Mouse (Mus musculus) neural tube, embryonic 15.5 days (tissue): Measurements from ENCODE around the gene Myo1e. TPM values are rescaled to one million over a fixed set of nuclear protein-coding genes. Genes with fewer than 3 reads are reported as not detected.

Experiments used
- ATAC-seq: fragments of 200-750 bp; cut with Nextera tagmentation; 2 replicates; pipeline ENCODE4 v1.8.0; 2017; ENCODE audit warnings: mild to moderate bottlenecking, moderate TSS enrichment, moderate library complexity; ENCODE audit not compliant: low FRiP score
- H3K27ac ChIP-seq: fragments of 300-500 bp; sonication (generic); replicated peaks from 2 replicates; pipeline ENCODE4 v1.5.1; 2015; ENCODE audit warnings: mild to moderate bottlenecking, inconsistent platforms
- H3K27me3 ChIP-seq: fragments of 300-500 bp; sonication (generic); replicated peaks from 2 replicates; pipeline ENCODE4 v1.6.1; 2015; ENCODE audit warnings: inconsistent platforms
- H3K36me3 ChIP-seq: fragments of 300-500 bp; sonication (generic); 2 replicates; pipeline ENCODE4 v1.6.1; 2015; ENCODE audit warnings: inconsistent platforms
- H3K4me1 ChIP-seq: fragments of 300-500 bp; sonication (generic); 2 replicates; pipeline ENCODE4 v1.6.1; 2015; ENCODE audit warnings: inconsistent platforms
- H3K4me2 ChIP-seq: fragments of 300-500 bp; sonication (generic); 2 replicates; pipeline ENCODE4 v1.6.1; 2015; ENCODE audit warnings: inconsistent platforms, mild to moderate bottlenecking, moderate library complexity
- H3K4me3 ChIP-seq: fragments of 300-500 bp; sonication (generic); replicated peaks from 2 replicates; pipeline ENCODE4 v1.5.1; 2015; ENCODE audit warnings: mild to moderate bottlenecking, inconsistent platforms
- H3K9ac ChIP-seq: fragments of 300-500 bp; sonication (generic); replicated peaks from 2 replicates; pipeline ENCODE4 v1.6.1; 2015; ENCODE audit warnings: mild to moderate bottlenecking, inconsistent platforms
- H3K9me3 ChIP-seq: fragments of 300-500 bp; sonication (generic); replicated peaks from 2 replicates; pipeline ENCODE4 v1.6.1; 2016; ENCODE audit warnings: inconsistent platforms
- WGBS: fragments of 180-500 bp; shearing (Covaris S2); methylation state at CpG from one replicate; pipeline ENCODE4 v1.1.7; 2015; ENCODE audit warnings: mixed read lengths; 5-methylcytosine and 5-hydroxymethylcytosine counted together
- polyA plus RNA-seq: library from polyadenylated mRNA; unstranded; fragments of >200 nt; fragmentation: Nextera tagmentation; extraction: Ambion mirVana; gene quantifications from 2 replicates; pipeline ENCODE4 v1.2.1, GENCODE M21; 2015

The Myo1e gene
- polyA plus RNA-seq, 1 experiment from 2014 or later = 5.3 TPM

GRCm38 (mm10) chr9:70226359-70226758 lies 19.2 kb downstream of the Myo1e start:
- Histone ChIP-seq H3K4me3 (no peak overlapping the region), H3K4me1 (no peaks in the 10 kb centered on the region), H3K36me3 (no peaks in the 10 kb centered on the region), H3K27me3 (no peaks in the 10 kb centered on the region), H3K4me2 (no peak overlapping the region), H3K9me3 (no peaks in the 10 kb centered on the region), H3K9ac (no peak overlapping the region), H3K27ac (no peak overlapping the region)
- WGBS = 96% methylated on average over 4 of the region's 4 CpGs
- ATAC-seq = no peak

GRCm38 (mm10) chr9:70229823-70230222 lies 22.7 kb downstream of the Myo1e start:
- no peak overlapping the region for H3K27ac ChIP-seq
- H3K4me3 ChIP-seq = no peak overlapping the region
- WGBS = 77% methylated on average over 8 of the region's 8 CpGs
- no peaks in the 10 kb centered on the region for H3K9me3 ChIP-seq
- H3K27me3 ChIP-seq = no peaks in the 10 kb centered on the region
- no peak overlapping the region for H3K4me2 ChIP-seq
- H3K36me3 ChIP-seq = no peaks in the 10 kb centered on the region
- no peaks in the 10 kb centered on the region for H3K4me1 ChIP-seq
- no peak for ATAC-seq
- H3K9ac ChIP-seq = no peak overlapping the region

GRCm38 (mm10) chr9:70232044-70233010 lies 25.2 kb downstream of the Myo1e start:
- WGBS = 88% methylated on average over 10 of the region's 10 CpGs

GRCm38 (mm10) chr9:70237136-70237535 lies 30.0 kb downstream of the Myo1e start:
- no peaks in the 10 kb centered on the region for H3K36me3 ChIP-seq
- H3K27me3 ChIP-seq = no peaks in the 10 kb centered on the region
- no peaks in the 10 kb centered on the region for H3K9me3 ChIP-seq
- no peak for ATAC-seq
- no peak overlapping the region for H3K4me2 ChIP-seq
- 88% methylated on average over 3 of the region's 3 CpGs for WGBS
- H3K4me1 ChIP-seq = peaks cover 4% of the 10 kb centered on the region; the same call in 1 of the 2 replicates
- no peak overlapping the region for H3K27ac ChIP-seq
- H3K4me3 ChIP-seq = no peak overlapping the region
- no peak overlapping the region for H3K9ac ChIP-seq

More at GRCm38 (mm10) chr9:70232044-70233010, 25.2 kb downstream of the Myo1e start:
- Histone ChIP-seq H3K4me1 (no peaks in the 10 kb centered on the region), H3K4me2 (no peak overlapping the region), H3K9me3 (no peaks in the 10 kb centered on the region), H3K27ac (no peak overlapping the region), H3K27me3 (no peaks in the 10 kb centered on the region), H3K36me3 (no peaks in the 10 kb centered on the region), H3K9ac (no peak overlapping the region), H3K4me3 (no peak overlapping the region)
- no peak for ATAC-seq

- Histone ChIP-seq H3K36me3 (no peaks in the 10 kb centered on the region), H3K4me2 (no peak overlapping the region), H3K9me3 (no peaks in the 10 kb centered on the region), H3K27ac (no peak overlapping the region), H3K9ac (no peak overlapping the region), H3K4me1 (peaks cover 4% of the 10 kb centered on the region; the same call in 1 of the 2 replicates), H3K27me3 (no peaks in the 10 kb centered on the region), H3K4me3 (no peak overlapping the region)
- 70% methylated on average over 2 of the region's 2 CpGs for WGBS
- ATAC-seq = no peak
Observed at GRCm38 (mm10) chr9:70237561-70237960, 30.4 kb downstream of the Myo1e start.

GRCm38 (mm10) chr9:70238391-70238790 lies 31.2 kb downstream of the Myo1e start:
- H3K9me3 ChIP-seq = no peaks in the 10 kb centered on the region
- H3K36me3 ChIP-seq = no peaks in the 10 kb centered on the region
- peaks cover 4% of the 10 kb centered on the region; the same call in 1 of the 2 replicates for H3K4me1 ChIP-seq
- no peak overlapping the region for H3K27ac ChIP-seq
- no peak overlapping the region for H3K4me3 ChIP-seq
- no peaks in the 10 kb centered on the region for H3K27me3 ChIP-seq
- H3K9ac ChIP-seq = no peak overlapping the region
- 92% methylated on average over 6 of the region's 6 CpGs for WGBS
- H3K4me2 ChIP-seq = no peak overlapping the region
- ATAC-seq = no peak

- Histone ChIP-seq H3K27me3 (no peaks in the 10 kb centered on the region), H3K9ac (no peak overlapping the region), H3K9me3 (no peaks in the 10 kb centered on the region), H3K27ac (no peak overlapping the region), H3K4me3 (no peak overlapping the region), H3K4me1 (peaks cover 4% of the 10 kb centered on the region; the same call in 1 of the 2 replicates), H3K36me3 (no peaks in the 10 kb centered on the region), H3K4me2 (no peak overlapping the region)
- ATAC-seq = no peak
- WGBS = 89% methylated on average over 3 of the region's 3 CpGs
Observed at GRCm38 (mm10) chr9:70239229-70239628, 32.1 kb downstream of the Myo1e start.

- H3K4me3 ChIP-seq = no peak overlapping the region
- H3K36me3 ChIP-seq = no peaks in the 10 kb centered on the region
- H3K9me3 ChIP-seq = no peaks in the 10 kb centered on the region
Observed at GRCm38 (mm10) chr9:70240703-70241410, 33.7 kb downstream of the Myo1e start.

GRCm38 (mm10) chr9:70241411-70241961 lies 34.3 kb downstream of the Myo1e start:
- Histone ChIP-seq H3K27ac (no peak overlapping the region), H3K9me3 (no peaks in the 10 kb centered on the region), H3K36me3 (no peaks in the 10 kb centered on the region), H3K4me2 (no peak overlapping the region), H3K27me3 (no peaks in the 10 kb centered on the region), H3K9ac (no peak overlapping the region), H3K4me3 (no peak overlapping the region), H3K4me1 (peaks cover 4% of the 10 kb centered on the region; the same call in 1 of the 2 replicates)
- ATAC-seq = no peak
- 73% methylated on average over 8 of the region's 8 CpGs for WGBS

More at GRCm38 (mm10) chr9:70240703-70241410, 33.7 kb downstream of the Myo1e start:
- Histone ChIP-seq H3K27ac (no peak overlapping the region), H3K27me3 (no peaks in the 10 kb centered on the region), H3K9ac (no peak overlapping the region), H3K4me2 (no peak overlapping the region), H3K4me1 (peaks cover 4% of the 10 kb centered on the region; the same call in 1 of the 2 replicates)
- no peak for ATAC-seq
- WGBS = 78% methylated on average over 16 of the region's 16 CpGs

- Histone ChIP-seq H3K27ac (no peak overlapping the region), H3K27me3 (no peaks in the 10 kb centered on the region), H3K9me3 (no peaks in the 10 kb centered on the region), H3K9ac (no peak overlapping the region), H3K36me3 (no peaks in the 10 kb centered on the region), H3K4me1 (peaks cover 4% of the 10 kb centered on the region; the same call in 1 of the 2 replicates), H3K4me2 (no peak overlapping the region), H3K4me3 (no peak overlapping the region)
- WGBS = 83% methylated on average over 4 of the region's 4 CpGs
- no peak for ATAC-seq
Observed at GRCm38 (mm10) chr9:70242112-70242862, 35.1 kb downstream of the Myo1e start.

GRCm38 (mm10) chr9:70243241-70243640 lies 36.1 kb downstream of the Myo1e start:
- Histone ChIP-seq H3K36me3 (no peaks in the 10 kb centered on the region), H3K9me3 (no peaks in the 10 kb centered on the region), H3K9ac (no peak overlapping the region), H3K4me3 (no peak overlapping the region), H3K4me2 (no peak overlapping the region), H3K27me3 (no peaks in the 10 kb centered on the region), H3K4me1 (peaks cover 4% of the 10 kb centered on the region; the same call in 1 of the 2 replicates), H3K27ac (no peak overlapping the region)
- ATAC-seq = no peak
- 82% methylated on average over 8 of the region's 8 CpGs for WGBS
